Mouse (Mus musculus): ENCODE data around the gene Hoxc6.
A peak's percentile ranks its signal among the peaks of the same experiment; 100 is the strongest.

Gene Hoxc6

GRCm38 (mm10) chr15:102991782-102992181, 6.3 kb upstream of the Hoxc6 start:
- DNase-seq = no peak

GRCm38 (mm10) chr15:102992206-102992605, 5.9 kb upstream of the Hoxc6 start:
- no peak for DNase-seq

- DNase-seq = no peak
Observed at GRCm38 (mm10) chr15:102992863-102993262, 5.2 kb upstream of the Hoxc6 start.

GRCm38 (mm10) chr15:102996548-102996947, 1.5 kb upstream of the Hoxc6 start:
- DNase-seq = no peak

- DNase-seq = no peak
Observed at GRCm38 (mm10) chr15:102997431-102997830, 626 bp upstream of the Hoxc6 start.

GRCm38 (mm10) chr15:102998608-102999182, 638 bp downstream of the Hoxc6 start:
- DNase-seq = no peak

- peak; percentile 57 to 65 for DNase-seq
Observed at GRCm38 (mm10) chr15:102999183-102999831, 1.2 kb downstream of the Hoxc6 start.

GRCm38 (mm10) chr15:102999955-103000354, 1.9 kb downstream of the Hoxc6 start:
- no peak for DNase-seq

- DNase-seq = no peak
Observed at GRCm38 (mm10) chr15:103000501-103000901, 2.4 kb downstream of the Hoxc6 start.

GRCm38 (mm10) chr15:103001370-103001769, 3.3 kb downstream of the Hoxc6 start:
- DNase-seq = no peak

GRCm38 (mm10) chr15:103002156-103002555, 4.1 kb downstream of the Hoxc6 start:
- DNase-seq = no peak

- DNase-seq = no peak
Observed at GRCm38 (mm10) chr15:103002821-103003448, 4.9 kb downstream of the Hoxc6 start.

GRCm38 (mm10) chr15:103005308-103005707, 7.3 kb downstream of the Hoxc6 start:
- DNase-seq = no peak

- DNase-seq = no peak
Observed at GRCm38 (mm10) chr15:103005797-103006196, 7.7 kb downstream of the Hoxc6 start.

GRCm38 (mm10) chr15:103006326-103006725, 8.3 kb downstream of the Hoxc6 start:
- no peak for DNase-seq

- DNase-seq = no peak
Observed at GRCm38 (mm10) chr15:103009265-103010111, 11.4 kb downstream of the Hoxc6 start.

- no peak for DNase-seq
Observed at GRCm38 (mm10) chr15:103010112-103010846, 12.2 kb downstream of the Hoxc6 start.

- no peak for DNase-seq
Observed at GRCm38 (mm10) chr15:103010847-103011555, 12.9 kb downstream of the Hoxc6 start.

GRCm38 (mm10) chr15:103011928-103012486, 13.9 kb downstream of the Hoxc6 start:
- no peak for DNase-seq

- DNase-seq = peak; percentile 56 to 57
Observed at GRCm38 (mm10) chr15:103013238-103013984, 15.4 kb downstream of the Hoxc6 start.
